In the genomic region with DNA sequence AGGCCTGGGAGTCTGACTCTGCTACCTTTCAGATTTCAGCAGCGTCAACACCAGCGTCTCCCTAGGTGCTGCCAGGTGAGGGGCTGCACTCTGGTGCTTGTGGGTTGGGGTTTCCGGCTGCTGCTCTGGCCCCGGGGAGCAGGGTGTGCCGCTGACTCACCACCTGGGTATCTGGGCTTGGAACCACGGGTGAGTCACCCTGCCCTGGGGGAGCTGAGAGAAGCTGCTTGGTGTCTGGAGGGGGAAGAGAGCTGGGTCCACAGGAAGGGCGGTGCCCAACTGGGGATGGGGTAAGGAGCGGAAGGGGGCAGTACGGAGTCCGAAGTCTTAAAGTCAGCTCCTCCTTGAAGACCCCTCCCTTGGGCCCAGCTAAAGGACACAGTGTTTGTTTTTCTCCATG, we compare ENCODE assay signal across 9 mouse cellular contexts. TPM values are rescaled to one million over a fixed set of nuclear protein-coding genes. Genes with fewer than 3 reads are reported as not detected.
DNase-seq lines count a peak whose midpoint lies in the region; ATAC-seq and TF ChIP-seq lines count a peak whose summit lies in the region.
"Had no signal": no experiment of that assay in that cellular context is flagged by ENCODE, and none has a peak within 500 bp of the region (broad histone marks: within the 10 kb centered on the region; RNA-seq: fewer than 3 reads in every experiment).

No protein-coding gene starts in this region.

- no peaks in the 10 kb centered on the region for H3K9me3 ChIP-seq in forebrain, embryonic 11.5 days (ENCODE audit: control insufficient read depth, low read length)
- H3K9me3 ChIP-seq in forebrain, embryonic 12.5 days = no peaks in the 10 kb centered on the region
- no peaks in the 10 kb centered on the region for H3K9me3 ChIP-seq in hindbrain, embryonic 10.5 days
- H3K9me3 ChIP-seq: limb, embryonic 12.5 days had no signal

- H3K4me1 ChIP-seq in forebrain, embryonic 11.5 days (replicated peaks; ENCODE audit: control insufficient read depth, insufficient read depth, low read length) = no peaks in the 10 kb centered on the region
- H3K4me1 ChIP-seq in forebrain, embryonic 12.5 days = peaks cover 5% of the 10 kb centered on the region; the same call in 1 of the 2 replicates
- H3K4me1 ChIP-seq in lung, adult 2 months (ENCODE audit: control insufficient read depth, insufficient read depth, low read length) = peaks cover 12% of the 10 kb centered on the region
- H3K4me1 ChIP-seq in hindbrain, embryonic 10.5 days (replicated peaks) = 0 out of 2 replicates have a peak, but pooled peaks cover 5% of the 10 kb centered on the region

- 69% methylated on average over 10 of the region's 10 CpGs for WGBS in forebrain, embryonic 11.5 days
- 79% methylated on average over 10 of the region's 10 CpGs for WGBS in forebrain, embryonic 12.5 days
- 29% methylated on average over 10 of the region's 10 CpGs for WGBS in lung, adult 2 months
- WGBS in hindbrain, embryonic 10.5 days = 70% methylated on average over 10 of the region's 10 CpGs

- TF ChIP-seq CTCF in lung, adult 2 months (IDR thresholded peaks at IDR 0.05; ENCODE audit: insufficient read depth, low read length) = no peak

- no peak overlapping the region for H3K27ac ChIP-seq in forebrain, embryonic 11.5 days (ENCODE audit: low read depth, low read length)
- H3K27ac ChIP-seq in forebrain, embryonic 12.5 days = no peak overlapping the region
- H3K27ac ChIP-seq in hindbrain, embryonic 10.5 days = no peak overlapping the region
- H3K27ac ChIP-seq: limb, embryonic 12.5 days had no signal

- no peak for ATAC-seq in forebrain, embryonic 11.5 days (replicated peaks; ENCODE audit: low FRiP score)
- no peak for ATAC-seq in forebrain, embryonic 12.5 days (ENCODE audit: low FRiP score)
- ATAC-seq in hematopoietic stem cell, adult 5-6 weeks (replicated peaks in 1 of 2; ENCODE audit: insufficient read depth in 1 of 2, low FRiP score in 2 of 2, low TSS enrichment in 1 of 2, low read depth in 1 of 2, poor library complexity in 2 of 2, severe bottlenecking in 2 of 2) = peak; percentile 80

- no peaks in the 10 kb centered on the region for H3K36me3 ChIP-seq in forebrain, embryonic 11.5 days (ENCODE audit: control insufficient read depth, insufficient read depth, low read length)
- H3K36me3 ChIP-seq in forebrain, embryonic 12.5 days (replicated peaks) = no peaks in the 10 kb centered on the region
- no peaks in the 10 kb centered on the region for H3K36me3 ChIP-seq in hindbrain, embryonic 10.5 days
- H3K36me3 ChIP-seq: limb, embryonic 12.5 days had no signal

- 0 out of 2 replicates have a peak, but pooled peaks have one; percentile 5 for TF ChIP-seq POLR2A in lung, adult 2 months (IDR thresholded peaks at IDR 0.05; ENCODE audit: borderline replicate concordance, extremely low read depth, low read depth, low read length)

- H3K4me2 ChIP-seq in forebrain, embryonic 11.5 days (ENCODE audit: low read depth, low read length, severe bottlenecking) = no peak overlapping the region
- no peak overlapping the region for H3K4me2 ChIP-seq in forebrain, embryonic 12.5 days
- H3K4me2 ChIP-seq: limb, embryonic 12.5 days had no signal

- H3K9ac ChIP-seq in forebrain, embryonic 11.5 days (ENCODE audit: low read length) = no peak overlapping the region
- H3K9ac ChIP-seq in forebrain, embryonic 12.5 days = no peak overlapping the region
- H3K9ac ChIP-seq: limb, embryonic 12.5 days had no signal

- H3K27me3 ChIP-seq in forebrain, embryonic 11.5 days (ENCODE audit: control insufficient read depth, insufficient read depth, low read length) = no peaks in the 10 kb centered on the region
- H3K27me3 ChIP-seq in forebrain, embryonic 12.5 days = no peaks in the 10 kb centered on the region
- H3K27me3 ChIP-seq in hindbrain, embryonic 10.5 days (ENCODE audit: insufficient read depth, poor library complexity, severe bottlenecking) = no peaks in the 10 kb centered on the region
- H3K27me3 ChIP-seq: limb, embryonic 12.5 days had no signal

- DNase-seq in forebrain, embryonic 11.5 days (ENCODE audit: low spot score) = peak; percentile 51
- peak; percentile 83 for DNase-seq in c-Kit-positive CD71-negative TER-119-negative erythroid progenitor cells, embryonic 14.5 days (ENCODE audit: low read depth)
- DNase-seq in lung, adult 2 months = peak; percentile 67
- peak; percentile 77 to 85 for DNase-seq in spleen, postnatal 4 days (ENCODE audit: low spot score in 2 of 2)
- no peak for DNase-seq in embryo, embryonic 11 days
- DNase-seq in hindbrain, embryonic 10.5 days (ENCODE audit: low spot score) = no peak

- no peak overlapping the region for H3K4me3 ChIP-seq in forebrain, embryonic 11.5 days (ENCODE audit: low read depth, low read length)
- no peak overlapping the region for H3K4me3 ChIP-seq in forebrain, embryonic 12.5 days (replicated peaks)
- no peak overlapping the region for H3K4me3 ChIP-seq in lung, adult 2 months (replicated peaks; ENCODE audit: extremely low read depth, low read depth, low read length)
- no peak overlapping the region for H3K4me3 ChIP-seq in hindbrain, embryonic 10.5 days
- H3K4me3 ChIP-seq: limb, embryonic 12.5 days had no signal

RNA-seq across cellular contexts. Expression of a gene that starts 3.1 kb away (rescaled TPM):
- not detected in 2 replicates for polyA plus RNA-seq in forebrain, embryonic 11.5 days (2014; fragmentation: Nextera tagmentation; extraction: Ambion mirVana)
- polyA plus RNA-seq in forebrain, embryonic 12.5 days (2016; fragmentation: Nextera tagmentation; extraction: Ambion mirVana) = not detected in 2 replicates
- total RNA-seq in hematopoietic stem cell, adult 5-6 weeks (2017) = not detected in 2 replicates
- not detected in 2 replicates for polyA plus RNA-seq in lung, adult 2 months (2012; rRNA removed)
- not detected in 2 replicates for polyA plus RNA-seq in hindbrain, embryonic 10.5 days (2016; fragmentation: Nextera tagmentation; extraction: Ambion mirVana)
- polyA plus RNA-seq: limb, embryonic 12.5 days had no signal

RNA-seq across cellular contexts. Expression of a gene that starts 14.8 kb away (rescaled TPM):
- polyA plus RNA-seq in forebrain, embryonic 11.5 days (2014; fragmentation: Nextera tagmentation; extraction: Ambion mirVana) = not detected in 2 replicates
- not detected in 2 replicates for polyA plus RNA-seq in forebrain, embryonic 12.5 days (2016; fragmentation: Nextera tagmentation; extraction: Ambion mirVana)
- not detected in 2 replicates for total RNA-seq in hematopoietic stem cell, adult 5-6 weeks (2017)
- polyA plus RNA-seq in lung, adult 2 months (2012; rRNA removed) = not detected in 2 replicates
- polyA plus RNA-seq in hindbrain, embryonic 10.5 days (2016; fragmentation: Nextera tagmentation; extraction: Ambion mirVana) = not detected in 2 replicates
- polyA plus RNA-seq: limb, embryonic 12.5 days had no signal

RNA-seq across cellular contexts. Expression of a gene that starts 16.7 kb away (rescaled TPM):
- polyA plus RNA-seq in forebrain, embryonic 11.5 days (2014; fragmentation: Nextera tagmentation; extraction: Ambion mirVana) = 0.69 and 1.9 TPM in 2 replicates
- 1.6 and 1.7 TPM in 2 replicates for polyA plus RNA-seq in forebrain, embryonic 12.5 days (2016; fragmentation: Nextera tagmentation; extraction: Ambion mirVana)
- total RNA-seq in hematopoietic stem cell, adult 5-6 weeks (2017) = 29.5 and 78.7 TPM in 2 replicates
- 28.9 and 51.0 TPM in 2 replicates for polyA plus RNA-seq in lung, adult 2 months (2012; rRNA removed)
- polyA plus RNA-seq in hindbrain, embryonic 10.5 days (2016; fragmentation: Nextera tagmentation; extraction: Ambion mirVana) = not detected in 2 replicates

RNA-seq across cellular contexts. Expression of a gene that starts 21.4 kb away (rescaled TPM):
- polyA plus RNA-seq in forebrain, embryonic 11.5 days (2014; fragmentation: Nextera tagmentation; extraction: Ambion mirVana) = not detected in 2 replicates
- 0.56 TPM in 1 of 2 replicates, not detected in the other for polyA plus RNA-seq in forebrain, embryonic 12.5 days (2016; fragmentation: Nextera tagmentation; extraction: Ambion mirVana)
- total RNA-seq in hematopoietic stem cell, adult 5-6 weeks (2017) = not detected in 2 replicates
- polyA plus RNA-seq in lung, adult 2 months (2012; rRNA removed) = not detected in 2 replicates
- polyA plus RNA-seq in hindbrain, embryonic 10.5 days (2016; fragmentation: Nextera tagmentation; extraction: Ambion mirVana) = not detected in 2 replicates
- polyA plus RNA-seq: limb, embryonic 12.5 days had no signal

RNA-seq across cellular contexts. Expression of a gene that starts 25.8 kb away (rescaled TPM):
- 24.3 and 27.0 TPM in 2 replicates for polyA plus RNA-seq in forebrain, embryonic 11.5 days (2014; fragmentation: Nextera tagmentation; extraction: Ambion mirVana)
- polyA plus RNA-seq in forebrain, embryonic 12.5 days (2016; fragmentation: Nextera tagmentation; extraction: Ambion mirVana) = 20.1 and 22.2 TPM in 2 replicates
- total RNA-seq in hematopoietic stem cell, adult 5-6 weeks (2017) = 37.1 and 121 TPM in 2 replicates
- 439 and 454 TPM in 2 replicates for polyA plus RNA-seq in lung, adult 2 months (2012; rRNA removed)
- 14.4 and 18.3 TPM in 2 replicates for polyA plus RNA-seq in hindbrain, embryonic 10.5 days (2016; fragmentation: Nextera tagmentation; extraction: Ambion mirVana)

Comparison
In these comparisons a context has a peak if more than half of its experiments do, and no peak if none do; other contexts are left out.
1. ATAC-seq: peak in hematopoietic stem cell, adult 5-6 weeks (2 of 2); none in forebrain, embryonic 11.5 days (single experiment) and forebrain, embryonic 12.5 days (single experiment).
2. DNase-seq: peak in forebrain, embryonic 11.5 days (single experiment), c-Kit-positive CD71-negative TER-119-negative erythroid progenitor cells, embryonic 14.5 days (single experiment), lung, adult 2 months (single experiment) and spleen, postnatal 4 days (2 of 2); none in embryo, embryonic 11 days (single experiment) and hindbrain, embryonic 10.5 days (single experiment).
3. RNA of a gene that starts 16.7 kb away (polyA plus RNA-seq): 28.9 to 51.0 TPM in lung, adult 2 months; 0.69 to 1.9 TPM in forebrain, embryonic 11.5 days, 1.6 to 1.7 TPM in forebrain, embryonic 12.5 days and not detected in hindbrain, embryonic 10.5 days; every median in the first group is over 10 times any median in the second.